Mouse (Mus musculus): Measurements from ENCODE around the gene Cfap206.
"Not testable (repeated sequence)": the region's sequence is repeated elsewhere in the genome, so short reads cannot be mapped to it uniquely, and the experiment has no call there.

The Cfap206 gene

DNA sequence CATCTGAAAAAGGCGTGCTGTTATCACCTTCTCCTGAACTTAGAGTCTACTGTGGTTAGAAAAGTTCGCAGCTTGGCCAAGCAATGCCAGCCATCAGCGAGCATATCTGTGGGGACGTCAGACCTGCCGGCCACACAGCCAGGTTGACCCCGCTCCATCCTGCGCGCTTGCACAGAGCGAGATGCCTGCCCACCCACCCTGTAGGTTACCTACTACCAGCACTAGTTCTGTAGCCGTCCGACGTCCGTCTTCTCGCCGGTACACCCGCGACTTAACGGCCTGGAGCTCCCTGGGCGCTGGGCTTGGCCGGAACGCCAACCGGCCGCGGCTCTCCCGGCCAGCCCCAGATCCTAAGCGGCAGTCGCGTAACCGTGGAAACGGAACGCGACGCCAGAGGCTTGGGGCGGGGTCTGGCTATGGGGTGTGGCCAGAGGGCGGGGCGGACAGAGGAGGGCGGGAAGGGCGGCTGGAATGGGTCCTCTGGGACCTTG, at the start of gene Cfap206:
Gene Cfap206 (minus strand): TSS at position 356 of the 491 bp plus-strand sequence.
- in situ Hi-C loops (cut with MboI), result no loop called here

DNA sequence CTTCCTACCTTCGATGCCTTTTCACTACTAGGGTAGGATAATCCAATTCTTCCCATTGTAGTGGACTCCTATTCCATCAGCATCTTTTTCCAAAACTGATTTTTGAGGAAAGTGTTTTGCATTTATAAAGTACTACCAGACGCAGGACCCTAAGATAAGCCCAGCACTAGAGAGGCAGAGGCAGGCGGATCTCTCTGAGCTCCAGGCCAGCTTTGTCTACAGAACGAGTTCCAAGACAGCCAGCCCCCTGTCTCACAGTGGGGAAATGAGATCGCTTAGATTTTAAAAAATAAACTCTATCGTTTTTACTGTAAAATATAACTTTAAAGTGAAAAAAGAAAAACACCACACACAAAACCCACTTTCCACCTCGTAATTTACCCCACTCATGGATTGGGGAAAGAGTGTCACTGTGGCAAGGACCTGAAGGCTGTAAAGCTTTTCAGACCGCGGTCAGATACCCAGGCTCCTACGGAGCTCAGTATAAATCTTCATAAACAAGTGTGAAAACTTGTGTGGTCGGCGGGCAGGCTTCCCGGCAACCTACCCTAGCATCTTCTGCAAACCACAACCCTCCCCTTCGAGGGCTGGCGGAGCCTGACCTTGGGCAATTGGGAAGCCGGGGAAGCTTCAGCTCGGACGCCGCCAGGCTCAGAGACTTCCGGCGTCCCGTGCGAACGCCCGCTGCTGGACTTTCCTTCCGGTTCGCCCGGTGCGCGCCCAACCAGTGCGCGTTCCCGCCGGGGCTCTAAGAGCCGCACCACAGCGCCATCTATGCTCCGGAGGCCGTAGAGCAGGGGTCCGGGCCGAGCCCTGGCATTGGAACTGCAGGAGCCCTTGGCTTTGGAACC, 47.9 kb upstream of the Cfap206 start, which contains the start of gene Smim8:
Gene Smim8 (minus strand): TSS at position 747 of the 851 bp plus-strand sequence.
- in situ Hi-C loops (cut with MboI), result no loop called here

DNA sequence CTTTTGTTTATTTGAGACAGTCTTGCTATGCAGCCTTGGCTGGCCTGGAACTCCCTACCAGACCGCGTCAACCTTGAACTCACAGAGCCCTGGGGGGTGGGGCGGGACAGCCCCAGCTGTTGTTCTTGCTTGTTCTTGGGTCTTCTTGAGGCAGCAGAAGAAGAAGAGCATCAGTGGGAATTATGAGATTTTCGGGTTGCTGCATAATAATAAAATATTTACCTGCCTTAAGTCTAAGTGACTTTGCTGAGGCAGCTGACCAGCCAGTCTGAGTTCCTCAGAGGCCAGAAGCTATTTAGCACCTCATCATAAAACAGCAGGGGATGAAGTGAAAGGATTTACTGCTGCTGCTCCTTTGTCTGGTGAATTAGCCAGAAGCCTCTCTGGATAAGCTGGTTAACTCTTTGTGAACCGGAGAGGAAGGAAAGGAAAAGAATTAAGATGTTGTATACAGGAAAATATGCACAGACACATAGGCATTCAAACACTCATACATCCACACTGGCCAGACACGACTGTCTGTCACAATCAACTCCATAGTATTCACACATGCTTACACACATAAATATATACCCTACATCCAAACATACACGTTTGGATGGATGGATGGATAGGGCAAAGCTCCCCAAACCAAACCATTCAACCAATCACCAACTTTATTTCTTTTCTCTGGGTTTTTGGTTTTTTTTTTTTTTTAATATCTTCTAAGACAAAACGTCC, 41.8 kb upstream of the Cfap206 start:
- in situ Hi-C loops (cut with MboI), result no loop called here

DNA sequence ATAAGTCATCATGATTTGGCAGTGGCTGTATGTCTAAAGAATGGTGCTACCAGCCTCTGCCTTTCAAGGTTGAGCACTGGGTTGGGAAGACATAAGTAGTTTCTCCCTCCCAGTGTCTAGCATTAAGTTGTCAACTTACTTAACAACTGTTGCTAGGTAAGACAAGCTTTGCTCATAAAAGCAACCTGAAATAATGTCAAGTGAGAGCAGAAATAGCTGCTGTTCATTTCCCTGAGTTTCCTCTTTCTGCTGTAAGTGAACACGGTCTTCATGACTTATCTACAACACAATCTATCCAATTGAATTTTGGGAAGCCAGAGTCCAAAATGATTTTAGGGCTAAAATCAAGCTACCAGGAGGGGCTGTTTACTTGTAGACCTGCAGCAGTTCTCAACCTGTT, 26.2 kb upstream of the Cfap206 start, which contains the start of gene Gm136:
Gene Gm136 (minus strand): TSS at position 101 of the 400 bp plus-strand sequence.
- in situ Hi-C loops (cut with MboI), result no loop called here

DNA sequence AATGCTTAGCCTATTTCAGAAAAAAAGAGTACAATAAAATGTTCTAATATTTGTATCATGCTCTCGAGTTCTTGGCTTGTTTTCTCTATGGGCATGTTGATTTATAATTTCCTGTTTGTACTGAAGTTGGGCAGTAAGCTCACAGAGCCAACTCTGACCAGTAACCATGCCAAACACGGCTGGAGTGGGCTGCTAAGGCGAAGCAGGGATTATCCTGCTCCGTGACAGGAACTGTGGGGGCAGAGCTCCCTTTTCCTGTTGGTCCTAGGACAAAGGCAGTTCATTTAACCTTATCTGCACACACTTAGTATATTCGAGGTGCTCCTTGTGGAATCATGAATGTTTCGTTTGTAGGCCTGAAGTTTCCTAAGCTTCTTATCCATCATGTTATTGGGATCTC, 19.2 kb upstream of the Cfap206 start:
- in situ Hi-C loops (cut with MboI), result no loop called here

DNA sequence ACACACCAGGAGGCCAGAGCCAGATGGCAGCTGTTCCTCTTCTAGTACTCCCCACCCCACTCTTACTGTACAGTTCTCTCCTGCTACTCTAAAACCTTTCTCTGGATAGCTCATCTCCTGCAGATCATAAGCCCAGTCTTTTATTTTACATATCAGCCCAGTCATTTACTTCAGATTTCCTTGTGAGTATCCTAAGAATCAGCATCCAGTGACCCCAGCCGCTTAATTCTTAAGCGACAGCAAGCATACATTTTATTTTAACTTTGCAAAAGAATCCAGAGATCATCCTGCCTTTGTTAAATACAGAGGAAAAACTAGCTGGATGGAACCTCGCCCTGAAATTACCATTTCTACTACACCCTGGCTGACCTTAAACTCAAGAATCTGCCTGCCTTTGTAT, 4.5 kb upstream of the Cfap206 start:
- in situ Hi-C loops (cut with MboI), result no loop called here

DNA sequence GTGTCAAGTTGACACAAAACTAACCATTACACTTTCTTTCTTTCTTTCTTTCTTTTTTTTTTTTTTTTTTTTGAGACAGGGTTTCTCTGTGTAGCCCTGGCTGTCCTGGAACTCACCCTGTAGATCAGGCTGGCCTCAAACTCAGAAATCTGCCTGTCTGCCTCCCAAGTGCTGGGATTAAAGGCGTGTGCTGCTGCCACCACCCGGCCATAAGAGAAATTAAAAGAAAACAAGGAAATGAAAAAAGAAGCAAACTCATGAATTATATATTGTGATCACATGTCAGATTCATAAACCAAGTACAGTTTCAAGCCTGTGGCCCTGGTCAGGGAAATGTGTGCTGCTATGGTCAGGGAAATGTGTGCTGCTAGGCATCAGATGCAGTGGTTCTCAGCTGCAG, 3.4 kb upstream of the Cfap206 start:
- in situ Hi-C loops (cut with MboI), result not testable (repeated sequence)

DNA sequence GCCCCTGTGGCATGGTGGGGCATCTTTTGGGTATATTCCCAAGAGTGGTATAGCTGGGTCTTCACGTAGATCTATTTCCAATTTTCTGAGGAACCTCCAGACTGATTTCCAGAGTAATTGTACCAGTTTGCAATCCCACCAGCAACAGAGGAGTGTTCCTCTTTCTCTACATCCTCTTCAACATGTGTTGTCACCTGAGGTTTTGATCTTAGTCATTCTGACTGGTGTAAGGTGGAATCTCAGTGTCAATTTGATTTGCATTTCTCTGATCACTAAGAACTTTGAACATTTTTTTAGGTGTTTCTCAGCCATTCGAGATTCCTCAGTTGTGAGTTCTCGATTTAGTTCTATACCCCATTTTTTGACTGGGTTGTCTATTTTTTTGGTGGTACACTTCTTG, 4.3 kb downstream of the Cfap206 start:
- in situ Hi-C loops (cut with MboI), result not testable (repeated sequence)

DNA sequence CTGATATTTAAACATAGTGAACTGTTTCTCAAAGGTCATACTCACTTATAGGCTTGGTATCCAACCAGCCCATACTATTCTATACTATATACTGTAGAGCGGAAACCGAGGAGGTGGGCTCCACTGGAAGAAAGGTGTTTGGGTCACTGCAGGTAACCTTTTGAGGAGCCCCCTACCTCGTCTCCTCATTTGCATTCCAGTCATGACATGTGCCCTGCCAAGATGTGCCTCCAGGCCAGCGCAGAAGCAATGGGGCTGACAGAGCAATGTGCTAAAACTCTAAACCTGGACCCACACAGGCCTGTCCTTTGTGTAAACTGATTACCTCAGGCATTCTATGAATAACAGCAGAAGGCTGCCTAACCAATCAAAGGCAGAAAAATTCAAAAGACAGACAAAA, 5.7 kb downstream of the Cfap206 start:
- in situ Hi-C loops (cut with MboI), result no loop called here

DNA sequence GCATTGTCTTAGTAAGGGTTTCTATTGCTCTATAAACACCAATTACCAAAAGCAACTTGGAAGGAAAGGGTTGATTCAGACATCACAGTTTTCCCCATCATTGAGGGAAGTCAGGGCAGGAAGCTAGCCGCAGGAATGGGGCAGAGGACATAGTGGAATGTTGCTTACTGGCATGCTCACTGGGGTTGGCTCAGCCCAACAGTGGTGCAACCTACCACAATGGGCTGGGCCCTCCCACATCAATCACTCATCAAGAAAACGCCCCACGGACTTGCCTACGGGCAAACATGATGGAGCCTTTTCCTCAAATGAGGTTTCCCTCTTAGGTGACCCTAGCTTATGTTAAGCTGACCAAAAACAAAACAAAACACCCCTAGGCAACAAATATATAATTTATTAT, 6.8 kb downstream of the Cfap206 start:
- in situ Hi-C loops (cut with MboI), result no loop called here

DNA sequence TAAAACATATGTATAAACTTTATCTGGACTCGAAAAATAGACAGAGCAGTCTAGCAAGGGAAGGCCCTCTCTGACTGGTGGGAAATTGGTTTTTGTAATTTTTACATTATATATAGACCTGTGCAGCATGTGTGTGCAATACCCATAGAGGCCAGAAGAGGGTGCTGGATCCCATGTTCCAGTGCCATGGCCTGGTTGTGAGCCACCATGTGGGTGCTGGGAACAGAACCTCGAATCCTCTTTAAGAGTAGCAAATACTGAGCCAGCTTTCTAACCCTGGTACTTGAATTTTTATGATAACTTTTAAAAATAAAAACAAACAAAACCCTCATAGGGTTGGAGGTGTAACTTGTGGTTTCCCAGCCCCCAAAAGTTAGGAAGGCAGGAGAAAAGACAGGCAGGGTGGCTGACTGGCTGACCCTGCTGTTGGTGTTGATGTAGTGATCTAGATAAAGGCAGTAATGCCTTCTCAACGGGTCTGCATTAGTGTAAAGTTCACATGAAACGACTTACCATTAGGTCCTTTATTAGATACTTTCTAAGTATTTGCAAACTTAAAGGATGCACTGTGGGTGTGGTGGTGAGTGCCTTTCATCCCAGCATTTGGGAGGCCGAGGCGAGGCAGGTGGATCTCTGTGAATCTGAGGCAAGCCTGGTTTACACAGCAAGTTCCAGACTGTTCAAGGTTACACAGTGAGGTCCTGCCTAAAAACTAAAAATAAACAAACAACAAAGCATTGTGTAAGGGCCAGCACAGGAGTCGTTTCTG, 9.7 kb downstream of the Cfap206 start:
- in situ Hi-C loops (cut with MboI), result no loop called here

DNA sequence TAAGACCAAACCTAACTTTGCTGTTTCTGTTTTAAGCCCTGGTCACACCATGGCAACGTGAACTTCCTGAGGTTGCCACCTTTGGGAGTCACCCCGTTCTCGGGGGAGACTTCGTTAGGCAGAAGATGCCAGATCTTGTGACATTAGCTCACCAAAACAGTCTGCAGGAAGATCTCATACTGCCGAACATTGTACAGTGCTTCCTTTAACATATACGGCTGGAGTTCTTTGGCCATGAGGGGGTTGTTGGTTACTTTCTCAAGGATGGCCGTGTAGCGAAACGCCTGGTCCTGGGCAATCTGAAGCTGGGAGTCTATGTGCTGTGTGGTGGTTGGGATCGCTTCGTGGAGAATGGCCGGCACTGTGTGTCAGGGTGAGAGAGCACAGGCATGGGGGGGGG, 10.6 kb downstream of the Cfap206 start:
- in situ Hi-C loops (cut with MboI), result no loop called here

DNA sequence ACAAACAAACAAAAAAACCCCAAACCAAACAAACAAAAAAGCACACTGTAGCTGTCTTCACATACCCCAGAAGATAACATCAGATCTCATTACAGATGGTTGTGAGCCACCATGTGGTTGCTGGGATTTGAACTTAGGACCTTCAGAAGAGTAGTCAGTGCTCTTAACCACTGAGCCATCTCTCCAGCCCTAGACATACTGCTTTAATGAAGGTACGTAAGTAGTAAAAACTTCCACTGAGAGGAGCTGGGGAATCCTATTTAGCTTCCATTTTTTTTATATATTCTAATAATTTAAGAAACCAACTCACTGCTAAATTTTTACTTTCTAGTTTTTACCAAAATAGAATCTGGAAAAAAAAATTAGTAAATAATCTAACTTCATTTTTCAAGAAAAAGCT, 14.9 kb downstream of the Cfap206 start:
- in situ Hi-C loops (cut with MboI), result no loop called here

DNA sequence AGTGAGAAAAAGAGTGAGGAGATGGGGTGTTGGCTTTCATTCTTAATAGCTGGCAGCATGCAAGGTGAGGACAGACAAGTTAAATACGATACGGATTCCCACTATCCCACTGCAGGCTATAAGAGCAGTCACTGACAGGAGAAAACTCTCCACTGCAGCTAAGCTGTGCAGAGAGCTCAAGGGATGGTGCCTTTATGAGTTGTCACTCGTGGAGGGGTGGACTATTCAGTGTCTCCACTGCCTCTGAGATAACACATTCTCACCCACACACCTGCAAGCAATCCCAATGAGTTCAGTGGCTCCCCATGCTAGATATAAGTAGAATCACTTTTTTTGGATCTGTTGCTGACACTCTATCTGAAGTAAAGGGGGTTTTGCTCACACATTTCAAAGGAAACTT, 21.9 kb downstream of the Cfap206 start:
- in situ Hi-C loops (cut with MboI), result no loop called here

DNA sequence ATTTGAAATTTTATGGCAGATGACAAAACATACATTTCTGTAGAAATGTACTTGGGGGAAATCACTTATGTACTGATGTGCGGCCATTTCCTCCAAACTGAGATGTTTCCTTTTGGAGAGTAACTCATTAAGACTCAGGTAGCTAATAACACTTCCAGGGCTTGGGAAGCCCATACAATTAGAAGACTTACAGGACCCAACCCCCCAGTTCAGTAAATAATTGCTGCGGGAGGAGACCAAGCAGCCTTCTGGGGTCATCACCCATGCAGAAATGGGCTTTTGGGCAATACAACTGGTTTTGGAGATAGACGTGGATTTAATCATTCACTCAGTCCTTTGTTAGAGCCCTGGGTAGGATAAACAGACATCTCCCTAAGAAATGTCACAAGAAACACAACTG, 22.8 kb downstream of the Cfap206 start:
- in situ Hi-C loops (cut with MboI), result no loop called here

DNA sequence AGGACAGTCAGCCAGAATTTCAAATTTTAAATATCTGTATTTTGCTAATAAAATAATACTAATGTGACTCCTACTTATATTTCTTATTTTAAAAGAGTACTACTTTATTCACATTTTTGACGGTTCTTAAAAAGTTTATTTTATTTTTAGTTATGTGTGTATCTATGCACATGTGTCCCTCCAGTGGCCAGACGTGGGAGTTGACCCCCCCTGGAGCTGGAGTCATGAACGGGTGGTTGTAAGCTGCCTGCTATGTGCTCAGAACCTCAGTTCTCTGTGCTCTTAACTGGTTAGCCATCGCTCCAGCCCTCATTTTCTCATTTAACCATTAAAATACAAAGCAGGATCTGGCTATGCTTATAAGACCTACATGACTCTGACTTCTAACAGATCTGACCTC, 27.0 kb downstream of the Cfap206 start:
- in situ Hi-C loops (cut with MboI), result no loop called here

DNA sequence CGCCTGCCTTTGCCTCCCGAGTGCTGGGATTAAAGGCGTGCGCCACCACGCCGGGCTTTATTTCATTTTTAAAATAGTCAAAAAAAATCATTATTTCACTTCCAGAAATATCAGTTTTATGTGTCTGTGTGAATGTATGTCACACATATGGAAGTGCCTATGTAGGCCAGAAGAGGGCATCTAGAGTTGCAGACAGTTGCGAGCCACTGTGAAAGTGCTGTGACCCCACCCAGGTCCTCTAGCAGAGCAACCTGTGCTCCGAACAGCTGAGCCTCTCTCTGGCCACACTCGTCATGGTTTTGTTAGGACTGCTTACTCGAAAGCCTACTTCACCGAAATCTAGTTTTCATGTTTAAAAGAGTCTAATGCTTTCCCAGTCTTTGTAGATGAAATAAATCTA, 27.8 kb downstream of the Cfap206 start:
- in situ Hi-C loops (cut with MboI), result no loop called here

DNA sequence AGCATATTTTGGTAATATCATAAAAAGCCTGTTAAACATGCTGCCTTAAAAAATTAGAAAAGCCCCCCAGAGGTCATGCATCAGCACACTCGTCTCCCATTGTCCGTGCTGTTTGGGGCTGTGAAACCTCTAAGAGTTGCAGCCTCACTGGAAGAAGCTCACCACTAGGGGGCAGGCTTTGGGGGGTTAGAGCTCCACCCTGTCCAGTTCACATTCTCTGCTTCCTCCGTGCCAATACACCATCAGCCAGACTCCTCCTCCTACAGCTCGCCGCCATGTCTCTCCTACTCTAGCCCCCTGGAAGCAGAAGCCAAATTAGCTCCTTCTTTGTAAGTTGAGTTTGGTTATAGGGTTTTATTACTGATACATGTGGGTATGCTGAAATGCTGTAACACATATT, 28.5 kb downstream of the Cfap206 start:
- in situ Hi-C loops (cut with MboI), result no loop called here

DNA sequence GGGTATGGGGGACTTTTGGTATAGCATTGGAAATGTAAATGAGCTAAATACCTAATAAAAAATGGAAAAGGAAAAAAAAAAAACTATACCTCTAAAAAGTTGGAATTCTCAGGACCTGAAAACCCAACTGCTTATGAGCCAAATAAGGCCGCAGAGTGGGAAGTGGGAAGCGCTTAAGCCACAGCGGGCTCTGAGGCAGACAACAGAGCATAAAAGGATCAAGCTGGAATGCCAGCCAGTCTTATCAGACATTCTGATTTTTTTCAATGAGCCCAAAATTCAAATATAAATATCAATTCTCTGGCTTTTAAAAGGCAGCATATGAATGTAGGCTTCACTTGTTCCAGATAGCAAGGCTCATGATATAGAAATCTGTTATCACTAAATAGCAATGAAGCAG, 42.0 kb downstream of the Cfap206 start:
- in situ Hi-C loops (cut with MboI), result loop anchor here (25.0 kb wide), 1 partner anchor 224 kb away; no protein-coding TSS in a partner anchor

DNA sequence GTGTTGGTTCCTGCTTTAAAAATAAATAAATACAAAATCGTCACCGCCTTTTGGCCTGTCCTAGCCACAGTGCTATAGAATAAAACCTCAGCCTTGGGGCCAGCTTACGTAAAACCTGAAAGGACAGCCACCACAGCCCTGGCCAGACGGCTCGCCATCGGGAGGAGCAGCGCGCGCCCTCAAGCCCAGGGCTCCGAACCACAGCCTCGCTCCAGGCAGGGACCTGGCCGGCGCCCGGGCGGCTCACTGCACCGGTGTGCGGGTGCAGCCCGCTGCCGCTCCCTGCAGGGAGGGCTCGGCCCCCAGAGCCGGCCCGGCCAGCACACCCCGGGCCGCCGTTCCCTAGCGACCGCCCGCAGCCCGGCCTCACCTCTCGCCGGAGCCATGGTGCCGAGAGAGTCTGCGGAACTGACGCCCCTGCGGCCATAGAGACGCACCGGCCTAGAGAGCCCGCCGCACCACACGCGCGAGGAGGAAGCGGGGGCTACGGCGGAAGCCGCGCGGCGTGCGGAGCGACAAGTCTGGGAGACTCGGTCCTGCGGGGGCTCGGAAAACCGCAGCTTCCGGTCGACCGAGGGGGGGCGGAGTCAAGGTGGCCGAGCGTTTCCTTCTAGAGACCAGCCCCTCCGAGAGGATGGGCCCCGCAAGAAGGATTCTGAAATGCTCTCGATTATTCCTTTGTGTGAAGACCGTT, 43.0 kb downstream of the Cfap206 start, which contains the start of gene Slc35a1:
Gene Slc35a1 (minus strand): TSS at position 565 of the 694 bp plus-strand sequence.
- in situ Hi-C loops (cut with MboI), result loop anchor here (25.0 kb wide), 1 partner anchor 225 kb away; no protein-coding TSS in a partner anchor

DNA sequence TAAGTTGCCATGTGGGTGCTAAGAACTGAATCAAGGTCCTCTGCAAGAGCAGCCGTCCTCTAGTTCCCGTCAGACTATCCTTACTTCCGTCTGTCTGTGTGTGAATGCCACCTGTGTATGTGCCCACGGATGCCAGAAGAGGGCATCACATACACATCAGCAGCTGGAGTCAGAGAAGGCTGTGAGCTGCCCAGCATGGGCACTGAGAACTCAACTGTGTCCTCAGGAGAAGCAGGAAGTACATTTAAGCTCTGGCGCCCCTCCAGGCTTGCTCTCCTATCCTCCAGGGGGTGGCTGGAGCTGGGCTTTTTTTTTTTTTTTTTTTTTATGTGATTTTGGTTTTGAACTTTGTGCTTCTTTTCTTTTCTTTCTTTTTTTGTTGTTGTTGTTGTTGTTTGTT, 49.5 kb downstream of the Cfap206 start:
- in situ Hi-C loops (cut with MboI), result loop anchor here (25.0 kb wide), 1 partner anchor 232 kb away; no protein-coding TSS in a partner anchor

All from mature B cell (primary cell).